Mouse (Mus musculus) stomach, postnatal 0 days (tissue): ENCODE results near the gene Flnc.

Source experiments
- CTCF ChIP-seq: IDR thresholded peaks from 2 replicates; pipeline ENCODE4 v1.5.1; 2016; ENCODE audit warnings: antibody characterized with exemption, low read depth, mild to moderate bottlenecking, moderate library complexity
- EP300 ChIP-seq: optimal IDR thresholded peaks from 2 replicates; pipeline ENCODE3; 2016; ENCODE audit warnings: antibody characterized with exemption

DNA sequence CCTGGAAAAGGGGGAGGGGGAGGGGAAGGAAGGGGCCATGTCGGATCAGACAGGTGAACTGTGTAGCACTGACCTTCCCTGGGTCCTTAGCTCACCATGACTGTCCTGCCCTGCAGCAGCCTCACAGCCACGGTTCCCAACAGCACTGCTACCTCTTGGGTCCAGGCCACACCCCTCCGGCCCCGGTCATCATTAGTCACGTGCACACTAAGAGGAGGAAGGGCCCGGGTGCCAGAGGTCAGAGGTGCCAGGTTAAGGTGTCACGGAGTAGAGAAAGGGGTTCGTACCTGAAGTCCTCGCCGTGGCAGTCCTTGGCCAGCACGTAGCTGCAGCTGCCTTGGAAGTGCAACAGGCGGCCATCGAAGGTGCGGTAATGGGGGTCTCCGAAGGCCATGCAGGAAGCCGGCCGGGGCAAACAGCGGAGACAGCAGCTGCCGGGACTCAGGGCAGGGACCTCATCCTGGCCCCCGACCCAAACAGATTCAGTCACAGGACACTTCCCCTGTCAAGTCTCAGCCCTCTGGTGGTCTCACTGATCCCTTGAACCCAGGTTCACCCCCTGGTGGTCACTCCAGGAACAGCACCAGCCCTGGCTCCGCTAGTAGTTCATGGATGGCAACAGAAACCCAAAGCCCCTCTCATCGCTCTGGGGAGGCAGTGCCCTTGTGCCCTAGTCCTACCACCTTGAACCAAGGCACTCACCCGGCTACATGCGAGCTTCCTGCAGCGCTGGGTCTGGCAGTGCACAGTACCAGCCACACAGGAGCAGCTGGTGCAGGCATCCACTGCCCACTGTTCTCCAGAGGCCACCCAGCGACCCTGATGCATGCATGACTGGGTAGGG lies 51.9 kb downstream of the Flnc start:
- TF ChIP-seq CTCF, result peak; percentile 93
- TF ChIP-seq EP300, result no peak
